Mouse (Mus musculus): Measurements from ENCODE around the gene Hoxa13. TPM values are rescaled to one million over a fixed set of nuclear protein-coding genes. Genes with fewer than 3 reads are reported as not detected.

Gene Hoxa13
- total RNA-seq (2021), result not detected
- long read RNA-seq, experiment 1, result 0 reads
- long read RNA-seq, experiment 2, result 0 reads

DNA sequence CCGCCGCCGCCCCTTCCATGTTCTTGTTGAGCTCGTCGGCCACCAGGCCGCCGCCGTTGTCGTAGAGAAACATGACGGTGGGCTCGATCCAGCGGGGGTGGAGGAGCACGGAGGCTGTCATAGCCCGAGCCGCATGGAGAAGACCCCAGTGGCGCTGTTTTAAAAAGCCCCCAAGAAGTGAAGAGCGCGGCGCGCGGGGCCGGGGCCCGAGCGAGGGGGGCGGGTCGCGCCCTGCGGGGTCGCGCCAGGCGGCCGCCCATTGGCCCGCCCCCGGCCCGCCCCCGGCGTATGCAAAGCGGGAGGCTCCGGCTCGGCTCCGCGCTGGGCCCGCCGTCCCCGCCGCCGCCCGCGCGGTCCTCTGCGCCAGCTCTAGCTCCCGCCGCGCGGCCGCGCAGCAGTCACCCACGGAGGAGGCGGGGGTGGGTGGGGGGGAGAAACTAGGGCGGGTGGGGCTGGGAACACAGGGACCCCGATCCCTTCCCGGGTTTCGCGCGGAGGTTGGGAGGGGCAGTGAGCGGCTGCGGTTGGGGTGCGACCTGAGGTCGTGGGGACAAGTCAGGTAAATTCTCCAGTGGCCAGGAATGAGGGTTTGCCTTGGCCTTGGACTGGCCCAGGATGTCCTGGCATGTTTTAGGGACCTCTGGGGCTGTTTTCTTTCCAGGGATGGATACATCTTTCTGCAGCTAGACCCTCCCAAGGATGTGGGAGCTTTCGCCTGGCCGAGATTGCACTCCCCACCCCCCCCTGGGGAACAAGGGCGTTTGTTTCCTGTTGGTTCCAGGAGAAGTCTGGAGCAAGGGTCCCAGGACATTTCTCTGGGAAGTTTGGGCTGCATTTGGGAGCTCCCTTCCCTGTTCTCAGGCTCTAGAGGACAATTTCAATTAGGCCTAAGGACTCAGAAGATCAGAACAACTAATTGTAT, at the start of gene Hoxa13:
Hoxa13 (minus strand) TSS at position 227 of the 922 bp plus-strand sequence.
- intact Hi-C loops (cut with DNase I), result loop anchor here (5.0 kb wide), 2 partner anchors 461 to 656 kb away; no protein-coding TSS in a partner anchor
- no peak for DNase-seq (ENCODE audit: low spot score in 2 of 2)

DNA sequence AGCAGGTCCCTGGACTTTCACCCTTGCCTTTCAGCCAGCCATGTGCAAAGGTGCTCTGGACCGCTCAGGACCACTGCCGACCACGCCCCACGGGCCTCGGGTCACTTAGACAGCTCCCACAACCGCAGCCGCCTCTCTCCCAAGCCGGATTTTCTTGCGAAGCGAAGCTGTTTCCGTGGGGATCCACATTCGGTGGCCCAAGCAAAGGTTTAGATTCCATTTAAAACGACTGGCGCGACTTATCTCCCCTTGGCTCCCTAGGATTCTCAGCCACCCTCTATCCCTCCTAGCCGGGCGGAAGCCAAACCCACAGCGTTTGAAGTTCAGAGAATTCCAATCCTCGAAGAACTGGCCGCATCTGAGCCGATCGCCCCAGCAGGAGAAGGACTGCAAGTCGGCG, 49.7 kb upstream of the Hoxa13 start:
- no peak for DNase-seq (ENCODE audit: low spot score in 2 of 2)
- intact Hi-C loops (cut with DNase I), result loop anchor here (5.0 to 10.0 kb wide), 3 partner anchors 146 to 1138 kb away; partner anchors contain the start of gene Hoxa2

DNA sequence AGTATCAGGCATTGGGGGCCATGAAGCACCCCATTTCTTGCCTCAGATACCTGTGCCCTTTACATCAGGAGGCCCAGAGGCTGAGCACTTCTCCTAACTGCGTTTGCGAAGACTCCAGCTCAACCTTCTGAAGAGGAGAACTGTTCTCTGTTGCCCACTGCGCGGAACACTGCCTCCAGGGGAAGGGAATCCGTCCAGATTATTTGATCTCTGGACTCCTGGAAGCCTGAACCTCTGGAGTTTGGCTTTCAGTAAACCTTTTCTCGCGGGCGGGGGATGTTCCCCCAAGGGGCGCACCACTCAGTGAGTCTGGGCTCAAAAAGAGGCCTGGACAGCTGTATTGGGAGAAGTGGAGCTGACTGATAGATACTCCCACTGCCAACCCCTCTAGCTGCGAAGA, 49.1 kb upstream of the Hoxa13 start:
- no peak for DNase-seq (ENCODE audit: low spot score in 2 of 2)
- intact Hi-C loops (cut with DNase I), result loop anchor here (5.0 to 10.0 kb wide), 6 partner anchors 145 to 1137 kb away; partner anchors contain the start of gene Hoxa2

DNA sequence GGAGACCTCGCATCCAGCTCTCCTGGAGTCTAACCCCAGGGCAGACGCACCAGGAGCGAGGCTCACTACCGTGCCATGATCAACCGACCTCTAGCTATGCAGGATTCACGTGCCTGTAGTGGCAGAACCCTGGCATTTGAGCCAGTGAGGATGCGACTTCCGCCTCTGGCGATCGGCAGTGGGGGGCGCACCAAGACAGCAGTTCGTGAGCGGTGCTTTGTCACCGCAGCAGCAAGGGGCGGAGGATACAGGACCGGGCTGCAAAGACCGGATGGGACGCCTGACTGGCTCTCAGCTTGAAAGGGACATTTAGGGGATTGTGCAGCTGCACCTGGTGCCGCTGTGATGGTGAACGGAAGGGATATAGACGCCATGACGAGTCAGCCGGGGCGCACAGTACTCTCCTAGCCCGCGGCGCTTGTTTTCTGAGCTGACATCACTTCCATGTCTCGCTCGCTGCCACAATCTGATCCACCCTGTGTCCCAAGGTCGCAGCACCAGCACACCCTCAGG, 45.3 kb upstream of the Hoxa13 start:
- intact Hi-C loops (cut with DNase I), result loop anchor here (5.0 kb wide), 3 partner anchors 271 to 421 kb away; no protein-coding TSS in a partner anchor
- DNase-seq (ENCODE audit: low spot score in 2 of 2), result peak; percentile 36 to 66

DNA sequence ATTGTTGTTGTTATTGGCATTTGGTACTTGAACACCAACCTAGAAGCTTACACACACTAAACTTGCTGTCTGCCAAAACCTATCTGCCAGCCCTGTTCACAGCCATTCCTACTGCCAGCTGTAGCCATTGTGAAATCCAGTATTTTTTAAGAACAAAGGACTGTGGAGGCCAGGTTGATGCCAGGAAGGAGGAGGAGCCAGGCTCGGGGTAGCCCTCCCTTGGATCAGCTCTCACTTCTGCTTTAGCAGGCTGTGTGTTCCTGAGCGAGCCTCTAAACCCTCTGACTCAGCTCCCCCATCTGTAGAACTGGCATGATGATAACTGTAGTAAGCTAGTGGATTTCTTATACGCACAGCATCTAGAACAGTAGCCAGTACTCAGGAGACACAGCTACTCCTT, 42.7 kb upstream of the Hoxa13 start:
- intact Hi-C loops (cut with DNase I), result no loop called here
- no peak for DNase-seq (ENCODE audit: low spot score in 2 of 2)

DNA sequence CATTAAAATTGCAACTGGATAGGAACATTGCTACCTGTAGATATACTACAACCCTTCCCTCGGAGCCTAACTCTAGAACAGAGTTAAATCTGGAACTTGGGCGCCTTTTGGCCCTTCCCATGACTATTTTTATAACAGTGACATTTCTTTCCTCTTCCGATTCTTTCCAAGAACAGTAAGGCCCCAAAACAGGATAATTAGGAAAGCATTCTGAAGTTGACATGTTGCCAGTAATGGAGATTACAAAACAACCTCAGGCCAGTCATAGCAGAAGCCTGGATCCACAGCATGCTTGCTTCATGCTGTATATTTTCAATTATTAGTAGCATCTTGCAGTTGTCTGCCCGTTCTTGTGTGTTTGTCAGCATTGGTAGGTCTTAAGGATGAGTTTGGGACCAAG, 40.1 kb upstream of the Hoxa13 start:
- intact Hi-C loops (cut with DNase I), result no loop called here
- DNase-seq (ENCODE audit: low spot score in 2 of 2), result no peak

DNA sequence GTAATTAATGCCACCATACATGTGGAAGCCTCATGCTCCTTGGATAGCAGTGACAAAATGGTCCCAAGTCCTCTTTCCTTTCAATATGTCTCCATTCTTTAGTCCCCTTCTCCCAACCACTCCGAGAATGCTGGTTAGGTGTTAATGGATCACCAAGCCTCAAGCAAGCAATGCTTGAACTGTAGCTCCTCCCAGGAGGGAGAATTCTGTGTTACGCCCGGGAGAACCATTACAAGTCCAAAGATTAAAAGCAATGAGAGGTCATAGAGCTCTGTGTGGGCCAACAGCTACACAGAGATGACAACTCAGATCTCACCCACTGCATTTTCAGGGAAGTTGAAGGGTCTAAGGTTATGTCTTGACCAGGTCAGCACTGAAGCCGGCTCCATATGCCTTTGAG, 37.8 kb upstream of the Hoxa13 start:
- intact Hi-C loops (cut with DNase I), result no loop called here
- no peak for DNase-seq (ENCODE audit: low spot score in 2 of 2)

DNA sequence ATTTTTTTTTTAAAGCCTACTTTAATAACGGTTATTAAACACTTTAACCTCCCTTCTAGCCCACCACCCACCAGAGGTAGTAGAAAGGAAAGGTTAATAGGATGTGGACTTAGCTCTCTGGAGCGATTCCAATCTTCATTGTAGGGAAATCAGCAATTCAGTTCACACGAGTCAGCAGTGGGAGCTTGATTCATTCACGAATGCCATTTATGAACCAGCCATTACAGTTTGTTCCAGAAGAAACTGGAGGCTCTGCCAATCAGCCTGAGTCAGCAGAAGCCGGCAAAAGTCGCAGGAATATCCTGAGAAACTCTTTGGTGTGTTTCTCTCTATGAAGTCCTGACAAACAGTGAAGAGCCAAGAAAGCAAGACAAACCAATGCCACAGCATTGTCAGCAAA, 33.9 kb upstream of the Hoxa13 start:
- no peak for DNase-seq (ENCODE audit: low spot score in 2 of 2)
- intact Hi-C loops (cut with DNase I), result no loop called here

DNA sequence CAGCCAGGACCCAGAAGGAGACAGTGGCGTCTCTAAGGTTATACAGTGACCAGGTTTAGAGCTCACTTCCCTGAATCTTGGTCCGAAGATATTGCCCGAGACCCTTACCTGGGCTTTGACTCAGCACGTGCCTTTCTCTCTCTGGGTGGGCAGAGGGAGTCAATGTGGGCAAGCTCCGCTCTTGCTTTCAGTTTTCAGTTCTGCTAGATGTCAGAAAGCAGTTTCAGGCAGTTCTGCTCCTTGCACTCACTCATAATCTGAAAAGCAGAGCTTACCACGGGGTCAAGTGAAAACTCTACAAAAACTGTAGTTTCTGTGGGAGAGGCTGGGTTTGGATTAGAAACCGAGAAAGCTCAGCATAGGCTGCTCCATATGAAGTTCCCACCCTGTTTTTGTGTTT, 31.6 kb upstream of the Hoxa13 start:
- intact Hi-C loops (cut with DNase I), result no loop called here
- no peak for DNase-seq (ENCODE audit: low spot score in 2 of 2)

DNA sequence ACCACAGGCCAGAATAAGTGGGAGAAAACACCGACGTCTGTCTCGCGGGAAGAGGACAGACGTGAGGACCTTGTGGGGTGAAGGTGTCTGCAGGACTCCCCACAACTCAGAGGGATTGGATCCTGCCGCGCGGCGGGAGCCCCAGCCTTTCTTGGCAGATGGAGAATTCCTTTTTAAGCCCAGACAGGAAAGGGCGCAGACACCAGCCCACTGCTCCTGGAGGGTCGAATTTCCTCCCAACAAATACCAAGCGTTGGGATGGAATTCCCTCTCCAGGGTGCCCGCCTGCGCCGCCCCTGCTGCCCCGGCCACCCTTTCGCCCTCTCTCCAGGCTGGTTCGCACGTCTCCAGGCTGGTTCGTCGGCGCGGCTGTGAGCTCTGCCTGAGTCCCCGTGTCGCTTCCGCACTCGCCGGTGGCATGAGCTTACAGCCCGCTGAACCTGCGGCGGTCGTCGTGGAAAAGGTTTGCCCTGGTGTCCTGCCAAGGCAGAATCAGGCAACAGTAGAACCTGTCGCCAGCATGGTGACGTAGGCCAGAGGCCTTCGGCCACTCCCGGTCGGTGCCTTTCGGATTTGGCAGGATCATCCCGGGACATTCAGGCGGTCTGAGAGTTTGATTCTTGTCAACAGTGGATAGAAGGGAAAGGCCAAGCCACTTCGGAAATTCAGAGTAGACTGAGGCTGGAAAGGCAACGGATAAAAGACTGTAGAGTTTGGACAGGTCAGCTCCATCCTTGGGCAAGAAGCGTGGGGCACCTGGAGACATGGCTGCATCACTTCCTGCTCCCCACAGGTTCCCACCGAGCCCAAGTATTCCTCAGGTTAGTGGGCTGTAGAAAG, 30.6 kb upstream of the Hoxa13 start:
- intact Hi-C loops (cut with DNase I), result no loop called here
- DNase-seq (ENCODE audit: low spot score in 2 of 2), result no peak

DNA sequence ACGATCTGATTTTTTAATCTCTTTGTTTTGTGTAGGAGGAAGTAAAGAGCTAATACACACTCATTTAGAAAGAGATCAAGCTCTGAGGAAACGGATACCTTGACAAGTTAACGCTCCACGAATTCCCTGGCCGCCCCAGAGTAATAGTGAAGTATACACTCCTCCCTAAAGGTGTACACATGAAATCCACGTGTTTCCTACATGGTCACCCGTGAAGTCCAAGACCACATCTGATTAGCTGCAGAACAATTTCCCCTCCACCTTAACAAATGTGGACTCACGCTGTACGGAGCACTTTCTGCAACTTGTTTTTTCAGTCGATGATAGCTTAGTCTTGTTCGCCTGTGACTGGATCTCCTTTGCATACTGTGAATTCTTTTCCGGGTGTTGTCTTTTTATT, 29.5 kb upstream of the Hoxa13 start:
- intact Hi-C loops (cut with DNase I), result no loop called here

DNA sequence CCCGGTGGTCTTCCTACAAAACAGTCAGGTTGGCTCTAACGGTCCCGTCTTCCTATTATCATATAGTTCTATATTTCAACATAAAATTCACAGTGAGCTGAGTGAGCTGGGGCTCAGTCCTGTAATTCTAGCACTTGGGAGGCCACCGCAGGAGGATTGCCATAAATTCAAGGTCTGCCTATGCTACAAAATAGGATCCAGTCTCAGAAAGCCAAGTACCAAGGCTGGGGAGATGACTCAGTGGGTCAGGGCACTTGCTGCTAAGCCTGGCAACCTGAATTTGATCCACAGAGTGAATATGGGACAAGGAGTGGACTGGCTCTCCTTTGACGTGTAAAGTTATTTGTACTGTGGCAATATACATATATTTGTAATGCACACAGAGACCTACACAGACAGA, 23.2 kb upstream of the Hoxa13 start:
- no peak for DNase-seq (ENCODE audit: low spot score in 2 of 2)
- intact Hi-C loops (cut with DNase I), result no loop called here

More for the DNA sequence above, 29.5 kb upstream of the Hoxa13 start:
- DNase-seq (ENCODE audit: low spot score in 2 of 2), result no peak

DNA sequence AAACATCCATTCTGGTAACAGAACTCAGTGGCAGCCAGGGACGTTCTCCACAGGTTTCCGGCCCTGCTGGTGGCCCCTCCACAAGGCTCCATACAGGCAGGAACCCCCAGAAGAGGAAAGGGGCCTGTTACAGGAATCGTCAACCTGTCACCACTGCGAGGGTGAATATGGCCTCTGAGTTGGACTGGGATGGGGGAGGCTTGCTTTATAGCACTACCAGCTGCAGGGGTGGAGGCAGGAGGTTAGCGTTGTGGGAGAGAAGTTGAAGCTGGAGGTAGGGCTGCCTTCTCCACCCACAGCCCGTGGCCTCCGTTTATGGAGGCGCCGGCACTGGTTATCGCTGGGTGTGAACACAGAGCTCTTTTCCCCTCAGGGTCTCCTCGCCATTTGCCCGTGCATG, 20.4 kb upstream of the Hoxa13 start:
- intact Hi-C loops (cut with DNase I), result no loop called here

DNA sequence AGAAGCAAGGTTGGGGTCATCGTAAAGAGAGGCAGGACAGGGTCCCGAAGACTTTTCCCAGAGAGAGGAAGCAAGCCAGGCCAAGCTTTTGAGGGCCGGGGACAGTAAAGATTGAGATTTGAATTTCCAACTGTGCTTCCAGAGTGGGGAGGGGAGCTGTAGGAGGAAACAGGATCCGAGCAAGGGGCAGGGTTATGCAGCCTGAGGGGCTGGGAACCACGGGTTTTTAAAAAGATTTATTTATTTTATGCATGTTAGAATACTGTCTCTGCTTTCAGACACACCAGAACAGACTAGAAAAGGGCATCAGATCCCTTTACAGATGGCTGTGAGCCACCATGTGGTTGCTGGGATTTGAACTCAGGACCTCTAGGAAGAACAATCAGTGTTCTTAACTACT, 16.2 kb upstream of the Hoxa13 start:
- no peak for DNase-seq (ENCODE audit: low spot score in 2 of 2)

More for the DNA sequence above, 20.4 kb upstream of the Hoxa13 start:
- DNase-seq (ENCODE audit: low spot score in 2 of 2), result no peak

DNA sequence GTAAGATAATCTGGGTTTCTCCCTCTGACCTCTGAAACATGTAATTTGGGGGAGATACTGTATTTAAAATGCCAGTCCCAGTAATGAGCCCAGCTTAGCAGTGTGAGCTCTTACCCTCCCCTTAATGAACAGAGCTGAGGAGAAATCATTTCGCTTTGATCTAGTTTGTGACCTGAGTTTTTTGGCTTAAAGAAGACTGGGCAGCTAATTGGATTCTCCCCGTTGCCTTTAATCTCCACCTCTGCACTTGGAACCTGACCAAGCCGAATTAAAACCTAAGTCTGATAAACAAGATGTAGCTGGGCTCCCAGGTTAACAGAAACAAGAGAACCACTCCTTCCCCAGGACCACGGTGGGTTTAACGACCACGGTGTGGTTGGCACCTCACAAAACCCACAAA, 15.7 kb upstream of the Hoxa13 start:
- intact Hi-C loops (cut with DNase I), result loop anchor here (10.0 kb wide), 1 partner anchor 298 kb away; no protein-coding TSS in a partner anchor
- DNase-seq (ENCODE audit: low spot score in 2 of 2), result no peak

More for the DNA sequence above, 16.2 kb upstream of the Hoxa13 start:
- intact Hi-C loops (cut with DNase I), result loop anchor here (10.0 kb wide), 1 partner anchor 298 kb away; no protein-coding TSS in a partner anchor

DNA sequence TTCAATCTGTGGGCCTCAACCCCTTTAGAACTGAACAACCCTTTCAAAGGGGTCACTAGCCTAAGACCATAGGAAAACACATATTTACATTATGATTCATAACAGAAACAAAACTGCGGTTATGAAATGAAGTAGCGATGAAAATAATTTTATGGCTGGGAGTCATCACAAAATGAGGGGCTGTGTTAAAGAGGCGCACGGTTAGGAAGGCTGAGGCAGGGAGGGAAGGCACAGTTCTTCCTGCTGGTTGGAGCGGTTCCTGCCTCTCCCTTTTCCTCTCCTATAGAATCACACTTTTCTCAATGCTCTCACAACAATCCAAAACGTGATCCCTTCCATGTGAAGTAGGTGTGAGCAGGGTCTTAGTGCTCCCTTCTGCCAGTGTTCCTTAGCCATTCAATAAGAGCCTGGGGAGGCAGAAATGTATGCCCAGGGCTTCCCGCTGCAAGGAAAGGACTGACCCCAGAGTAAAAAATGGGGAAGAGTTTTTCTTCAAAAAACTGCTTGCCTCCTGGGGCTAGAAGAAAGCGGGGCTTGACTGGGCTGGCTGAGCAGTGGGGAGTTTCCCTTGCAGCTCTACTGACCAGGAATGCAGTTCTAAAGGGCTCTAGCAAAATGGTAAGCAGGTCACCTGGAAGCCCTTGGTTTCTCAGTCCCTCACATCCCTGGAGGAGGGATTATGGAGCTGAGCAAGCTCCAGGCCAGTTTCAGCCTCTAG, 15.0 kb upstream of the Hoxa13 start:
- no peak for DNase-seq (ENCODE audit: low spot score in 2 of 2)
- intact Hi-C loops (cut with DNase I), result loop anchor here (10.0 kb wide), 1 partner anchor 299 kb away; no protein-coding TSS in a partner anchor

DNA sequence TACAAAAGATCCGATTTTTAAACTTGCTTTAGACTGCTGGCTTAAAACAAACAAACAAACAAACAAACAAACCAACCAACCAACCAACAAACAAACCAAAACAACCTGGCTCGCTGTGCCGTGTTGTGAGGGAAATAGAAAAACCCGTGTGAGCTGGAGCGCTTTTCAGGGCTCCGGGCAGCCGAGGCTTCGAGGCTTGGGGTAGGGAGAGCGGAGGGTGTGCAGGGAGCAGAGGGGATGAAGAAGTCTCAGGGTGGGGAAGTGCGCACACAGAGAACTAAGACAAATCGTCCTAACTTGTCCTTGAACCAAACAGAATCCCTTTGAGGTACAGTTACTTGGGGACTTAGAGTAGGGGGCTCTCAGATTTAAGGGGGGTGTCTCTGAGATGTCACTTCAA, 13.9 kb upstream of the Hoxa13 start:
- intact Hi-C loops (cut with DNase I), result loop anchor here (5.0 to 10.0 kb wide), 2 partner anchors 300 to 563 kb away; no protein-coding TSS in a partner anchor
- no peak for DNase-seq (ENCODE audit: low spot score in 2 of 2)

DNA sequence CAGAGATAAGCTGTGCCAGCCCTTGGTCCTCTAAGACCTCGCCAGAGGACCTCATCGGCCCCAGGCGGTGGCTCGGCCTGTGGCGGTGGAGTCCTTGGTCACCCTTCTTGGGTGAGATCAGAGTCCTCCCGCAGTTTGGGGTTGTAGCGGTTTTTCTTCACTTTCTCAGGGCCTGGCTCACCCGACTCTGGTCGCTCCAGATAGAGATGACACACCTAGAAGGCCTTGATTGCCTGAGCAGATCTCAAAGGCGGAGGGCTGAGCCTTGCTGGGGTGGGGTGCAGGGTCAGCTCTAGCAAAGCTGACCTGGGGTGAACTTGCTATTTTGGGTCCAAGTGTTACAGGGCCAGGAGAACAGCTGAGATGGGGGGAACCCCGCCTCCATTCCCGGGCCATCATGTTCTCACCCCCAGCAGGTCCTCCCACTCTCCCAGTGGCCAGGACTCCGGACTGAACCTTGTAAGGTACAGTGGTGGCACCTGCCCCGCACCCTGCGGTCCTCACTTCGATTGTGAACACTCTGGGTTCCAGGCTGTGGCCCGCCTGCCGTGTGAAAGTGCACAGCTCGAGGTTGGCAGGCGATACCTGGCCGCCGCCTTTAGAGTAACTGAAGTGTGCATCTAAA, 13.1 kb upstream of the Hoxa13 start:
- intact Hi-C loops (cut with DNase I), result loop anchor here (5.0 to 10.0 kb wide), 2 partner anchors 301 to 564 kb away; no protein-coding TSS in a partner anchor
- DNase-seq (ENCODE audit: low spot score in 2 of 2), result no peak

Measured in left cerebral cortex, postnatal 14 days (tissue).